Mouse (Mus musculus): ENCODE measurements around the gene Skiv2l. TPM values are rescaled to one million over a fixed set of nuclear protein-coding genes. Genes with fewer than 3 reads are reported as not detected.
A peak's percentile ranks its signal among the peaks of the same experiment; 100 is the strongest.

The Skiv2l gene
- total RNA-seq (2014; rRNA removed) (81.5 and 98.8 TPM in 2 replicates), polyA plus RNA-seq (2015; fragmentation: Nextera tagmentation; extraction: Ambion mirVana) (45.1 and 50.2 TPM in 2 replicates)

GRCm38 (mm10) chr17:34849722-34850516 is at the start of gene Skiv2l, which contains the start of gene Nelfe:
Gene Skiv2l, minus strand, starts transcription at chr17:34850210.
Gene Nelfe, plus strand, starts transcription at chr17:34850391.
- peak; percentile 96 for ATAC-seq (ENCODE audit: low FRiP score)
- Histone ChIP-seq H3K4me3 (ENCODE audit: low read depth, low read length) (peak within 1 kb of the TSS; percentile 97), H3K27ac (ENCODE audit: low read depth, low read length) (peak within 1 kb of the TSS; percentile 55), H3K4me1 (ENCODE audit: insufficient read depth, low read length) (peaks cover 10% of the 10 kb centered on the region), H3K9ac (replicated peaks; ENCODE audit: low read length, poor library complexity, severe bottlenecking) (peak within 1 kb of the TSS; percentile 93), H3K9me3 (ENCODE audit: low read length) (no peaks in the 10 kb centered on the region), H3K27me3 (ENCODE audit: insufficient read depth, low read length) (no peaks in the 10 kb centered on the region), H3K4me2 (ENCODE audit: low read depth, low read length, poor library complexity, severe bottlenecking) (peak within 1 kb of the TSS; percentile 94), H3K36me3 (ENCODE audit: insufficient read depth, low read length) (peaks cover 58% of the 10 kb centered on the region)
- no peak for TF ChIP-seq CTCF (IDR thresholded peaks at IDR 0.05)
- DNase-seq (ENCODE audit: low spot score) = peak; percentile 97
- WGBS = under 1% methylated on average over 58 of the region's 65 CpGs

- no peak for ATAC-seq (ENCODE audit: low FRiP score)
- Histone ChIP-seq H3K9me3 (ENCODE audit: low read length) (no peaks in the 10 kb centered on the region), H3K27ac (ENCODE audit: low read depth, low read length) (peak overlapping the region; percentile 91), H3K4me1 (ENCODE audit: insufficient read depth, low read length) (peaks cover 15% of the 10 kb centered on the region), H3K27me3 (ENCODE audit: insufficient read depth, low read length) (no peaks in the 10 kb centered on the region), H3K4me2 (ENCODE audit: low read depth, low read length, poor library complexity, severe bottlenecking) (peak overlapping the region; percentile 81), H3K36me3 (ENCODE audit: insufficient read depth, low read length) (peaks cover 3% of the 10 kb centered on the region; the same call in 1 of the 2 replicates), H3K4me3 (ENCODE audit: low read depth, low read length) (peak overlapping the region; percentile 83), H3K9ac (replicated peaks; ENCODE audit: low read length, poor library complexity, severe bottlenecking) (peak overlapping the region; percentile 87)
- DNase-seq (ENCODE audit: low spot score) = no peak
- under 1% methylated on average over 32 of the region's 45 CpGs for WGBS
- 0 out of 2 replicates have a peak, but pooled peaks have one; percentile 10 for TF ChIP-seq CTCF (IDR thresholded peaks at IDR 0.05)
These were observed 49.3 kb upstream of the Skiv2l start for GRCm38 (mm10) chr17:34899053-34899889.

DNA sequence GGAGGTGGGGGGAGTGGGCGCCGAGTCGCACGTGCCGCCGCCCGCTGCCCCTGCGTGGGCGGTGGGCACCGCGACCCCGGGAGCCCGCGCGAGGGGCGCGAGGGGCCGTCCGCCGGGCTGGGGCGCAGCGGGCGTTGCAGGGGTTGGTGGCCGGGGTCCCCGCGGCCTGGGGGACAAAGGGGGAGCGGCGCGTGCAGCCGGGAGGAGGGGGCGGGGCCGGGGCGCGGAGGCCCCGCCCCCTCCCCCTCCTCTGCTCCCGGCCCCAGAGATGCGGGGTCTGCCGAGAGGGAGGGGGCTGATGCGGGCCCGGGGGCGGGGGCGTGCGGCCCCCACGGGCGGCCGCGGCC is 48.7 kb upstream of the Skiv2l start:
- no peak for TF ChIP-seq CTCF (IDR thresholded peaks at IDR 0.05)
- peaks cover 15% of the 10 kb centered on the region for H3K4me1 ChIP-seq (ENCODE audit: insufficient read depth, low read length)
- no peaks in the 10 kb centered on the region for H3K27me3 ChIP-seq (ENCODE audit: insufficient read depth, low read length)
- no peak for ATAC-seq (ENCODE audit: low FRiP score)
- peak overlapping the region; percentile 83 for H3K4me3 ChIP-seq (ENCODE audit: low read depth, low read length)
- peaks cover 3% of the 10 kb centered on the region; the same call in 1 of the 2 replicates for H3K36me3 ChIP-seq (ENCODE audit: insufficient read depth, low read length)
- H3K27ac ChIP-seq (ENCODE audit: low read depth, low read length) = peak overlapping the region; percentile 91
- H3K4me2 ChIP-seq (ENCODE audit: low read depth, low read length, poor library complexity, severe bottlenecking) = peak overlapping the region; percentile 81
- DNase-seq (ENCODE audit: low spot score) = peak; percentile 54
- peak overlapping the region; percentile 87 for H3K9ac ChIP-seq (replicated peaks; ENCODE audit: low read length, poor library complexity, severe bottlenecking)
- no peaks in the 10 kb centered on the region for H3K9me3 ChIP-seq (ENCODE audit: low read length)
- 0% methylated on average over 3 of the region's 47 CpGs for WGBS

GRCm38 (mm10) chr17:34898160-34898586 is 48.2 kb upstream of the Skiv2l start, which contains the start of the genes C2 and Ehmt2:
Gene C2, minus strand, starts transcription at chr17:34898265.
Gene Ehmt2, plus strand, starts transcription at chr17:34898469.
- Histone ChIP-seq H3K27ac (ENCODE audit: low read depth, low read length) (peak within 1 kb of the TSS; percentile 91), H3K9me3 (ENCODE audit: low read length) (no peaks in the 10 kb centered on the region), H3K4me2 (ENCODE audit: low read depth, low read length, poor library complexity, severe bottlenecking) (peak within 1 kb of the TSS; percentile 81), H3K9ac (replicated peaks; ENCODE audit: low read length, poor library complexity, severe bottlenecking) (peak within 1 kb of the TSS; percentile 87), H3K4me3 (ENCODE audit: low read depth, low read length) (peak within 1 kb of the TSS; percentile 83), H3K27me3 (ENCODE audit: insufficient read depth, low read length) (no peaks in the 10 kb centered on the region), H3K36me3 (ENCODE audit: insufficient read depth, low read length) (no peaks in the 10 kb centered on the region), H3K4me1 (ENCODE audit: insufficient read depth, low read length) (peaks cover 18% of the 10 kb centered on the region)
- ATAC-seq (ENCODE audit: low FRiP score) = peak; percentile 17
- 2% methylated on average over 17 of the region's 44 CpGs for WGBS
- peak; percentile 82 for DNase-seq (ENCODE audit: low spot score)
- no peak for TF ChIP-seq CTCF (IDR thresholded peaks at IDR 0.05)

- H3K27ac ChIP-seq (ENCODE audit: low read depth, low read length) = peak overlapping the region; percentile 91
- no peaks in the 10 kb centered on the region for H3K27me3 ChIP-seq (ENCODE audit: insufficient read depth, low read length)
- ATAC-seq (ENCODE audit: low FRiP score) = no peak
- TF ChIP-seq CTCF (IDR thresholded peaks at IDR 0.05) = no peak
- peak; percentile 70 for DNase-seq (ENCODE audit: low spot score)
- H3K9me3 ChIP-seq (ENCODE audit: low read length) = no peaks in the 10 kb centered on the region
- WGBS = 16% methylated on average over 10 of the region's 10 CpGs
- no peaks in the 10 kb centered on the region for H3K36me3 ChIP-seq (ENCODE audit: insufficient read depth, low read length)
- H3K4me3 ChIP-seq (ENCODE audit: low read depth, low read length) = peak overlapping the region; percentile 83
- H3K9ac ChIP-seq (replicated peaks; ENCODE audit: low read length, poor library complexity, severe bottlenecking) = peak overlapping the region; percentile 87
- H3K4me1 ChIP-seq (ENCODE audit: insufficient read depth, low read length) = peaks cover 18% of the 10 kb centered on the region
- H3K4me2 ChIP-seq (ENCODE audit: low read depth, low read length, poor library complexity, severe bottlenecking) = peak overlapping the region; percentile 81
These were observed 47.6 kb upstream of the Skiv2l start for GRCm38 (mm10) chr17:34897373-34898159.
